Mouse (Mus musculus) embryonic fibroblast, embryonic 13.5 days (primary cell): ENCODE data around the gene Otulin. TPM values are rescaled to one million over a fixed set of nuclear protein-coding genes. Genes with fewer than 3 reads are reported as not detected.

Source experiments
- H3K27ac ChIP-seq: 2 replicates; pipeline ENCODE4 v1.5.1; 2012; ENCODE audit warnings: low read length, control low read depth, inconsistent platforms; ENCODE audit not compliant: insufficient read depth
- H3K4me1 ChIP-seq: 2 replicates; pipeline ENCODE4 v1.6.1; 2011; ENCODE audit warnings: low read length; ENCODE audit not compliant: control insufficient read depth, insufficient read depth
- H3K4me3 ChIP-seq: 2 replicates; pipeline ENCODE4 v1.5.1; 2011; ENCODE audit warnings: mild to moderate bottlenecking, control low read depth, low read length; ENCODE audit not compliant: insufficient read depth
- CTCF ChIP-seq: IDR thresholded peaks from 2 replicates; pipeline ENCODE4 v1.5.1; 2011; ENCODE audit warnings: mild to moderate bottlenecking, control low read depth, low read length, moderate library complexity, borderline replicate concordance; ENCODE audit not compliant: insufficient read depth
- POLR2A ChIP-seq: IDR thresholded peaks from 2 replicates; pipeline ENCODE4 v1.6.1; 2011; ENCODE audit warnings: low read depth, mild to moderate bottlenecking, control low read depth, low read length, moderate library complexity
- polyA plus RNA-seq: library from polyadenylated mRNA; stranded (reverse); fragments of >200 nt; gene quantifications from 2 replicates; pipeline ENCODE4 v1.2.4, GENCODE M21; 2011; ENCODE audit warnings: low read depth; ENCODE audit not compliant: missing spikeins, insufficient read length

Otulin gene
- polyA plus RNA-seq = 23.3 and 25.3 TPM in 2 replicates

- H3K27ac ChIP-seq = peak within 1 kb of the TSS; percentile 49
- peak within 1 kb of the TSS; percentile 92 for H3K4me3 ChIP-seq
- TF ChIP-seq POLR2A (peak; percentile 93), CTCF (no peak)
- H3K4me1 ChIP-seq = peaks cover 6% of the 10 kb centered on the region
Measured at GRCm38 (mm10) chr15:27630601-27631383, at the start of gene Otulin. Otulin (minus strand) TSS chr15:27630693.

- Histone ChIP-seq H3K4me1 (no peaks in the 10 kb centered on the region; the same call in 1 of the 2 replicates), H3K4me3 (no peak overlapping the region), H3K27ac (no peak overlapping the region)
- TF ChIP-seq POLR2A (no peak), CTCF (no peak)
Measured at GRCm38 (mm10) chr15:27678511-27678910, 48.0 kb upstream of the Otulin start.

GRCm38 (mm10) chr15:27677801-27678200 lies 47.3 kb upstream of the Otulin start:
- TF ChIP-seq CTCF (no peak), POLR2A (no peak)
- Histone ChIP-seq H3K27ac (no peak overlapping the region), H3K4me3 (no peak overlapping the region)

GRCm38 (mm10) chr15:27676211-27676610 lies 45.7 kb upstream of the Otulin start:
- H3K4me1 ChIP-seq = no peaks in the 10 kb centered on the region; the same call in 1 of the 2 replicates
- H3K4me3 ChIP-seq = no peak overlapping the region
- TF ChIP-seq POLR2A (no peak), CTCF (no peak)
- no peak overlapping the region for H3K27ac ChIP-seq

More at GRCm38 (mm10) chr15:27677801-27678200, 47.3 kb upstream of the Otulin start:
- H3K4me1 ChIP-seq = no peaks in the 10 kb centered on the region; the same call in 1 of the 2 replicates

GRCm38 (mm10) chr15:27675122-27675521 lies 44.6 kb upstream of the Otulin start:
- no peak for TF ChIP-seq CTCF
- no peak for TF ChIP-seq POLR2A
- no peaks in the 10 kb centered on the region for H3K4me1 ChIP-seq
- no peak overlapping the region for H3K27ac ChIP-seq
- no peak overlapping the region for H3K4me3 ChIP-seq

- no peaks in the 10 kb centered on the region for H3K4me1 ChIP-seq
- no peak for TF ChIP-seq POLR2A
- TF ChIP-seq CTCF = no peak
- H3K4me3 ChIP-seq = no peak overlapping the region
- no peak overlapping the region for H3K27ac ChIP-seq
Measured at GRCm38 (mm10) chr15:27674041-27674440, 43.5 kb upstream of the Otulin start.

- Histone ChIP-seq H3K4me3 (no peak overlapping the region), H3K4me1 (no peaks in the 10 kb centered on the region), H3K27ac (no peak overlapping the region)
- TF ChIP-seq CTCF = no peak
- TF ChIP-seq POLR2A = no peak
Measured at GRCm38 (mm10) chr15:27673151-27673550, 42.7 kb upstream of the Otulin start.

GRCm38 (mm10) chr15:27672259-27672658 lies 41.8 kb upstream of the Otulin start:
- Histone ChIP-seq H3K4me3 (no peak overlapping the region), H3K27ac (no peak overlapping the region), H3K4me1 (no peaks in the 10 kb centered on the region)
- TF ChIP-seq CTCF (no peak), POLR2A (no peak)

- H3K4me3 ChIP-seq = no peak overlapping the region
- TF ChIP-seq POLR2A = no peak
- no peak for TF ChIP-seq CTCF
- no peak overlapping the region for H3K27ac ChIP-seq
- H3K4me1 ChIP-seq = no peaks in the 10 kb centered on the region
Measured at GRCm38 (mm10) chr15:27671612-27672245, 41.2 kb upstream of the Otulin start.

GRCm38 (mm10) chr15:27670708-27671107 lies 40.2 kb upstream of the Otulin start:
- TF ChIP-seq POLR2A (no peak), CTCF (no peak)
- Histone ChIP-seq H3K27ac (no peak overlapping the region), H3K4me3 (no peak overlapping the region), H3K4me1 (no peaks in the 10 kb centered on the region)
